Mouse (Mus musculus): Measurements from ENCODE around the gene Car5a. TPM values are rescaled to one million over a fixed set of nuclear protein-coding genes. Genes with fewer than 3 reads are reported as not detected.
A peak's percentile ranks its signal among the peaks of the same experiment; 100 is the strongest.

The Car5a gene
- polyA plus RNA-seq, 1 experiment from 2014 or later, result 0.51 TPM

GRCm38 (mm10) chr8:121919158-121919557 lies 25.5 kb downstream of the Car5a start:
- WGBS, result 83% methylated on average over 4 of the region's 4 CpGs
- Histone ChIP-seq H3K9me3 (no peaks in the 10 kb centered on the region), H3K4me1 (replicated peaks) (peaks cover 6% of the 10 kb centered on the region), H3K27ac (no peak overlapping the region), H3K36me3 (no peaks in the 10 kb centered on the region), H3K4me3 (replicated peaks) (no peak overlapping the region), H3K4me2 (no peak overlapping the region), H3K9ac (replicated peaks) (no peak overlapping the region), H3K27me3 (no peaks in the 10 kb centered on the region)
- no peak for ATAC-seq (ENCODE audit: insufficient number of reproducible peaks, insufficient read depth, low FRiP score, low TSS enrichment, low read depth)

- no peak for ATAC-seq (ENCODE audit: insufficient number of reproducible peaks, insufficient read depth, low FRiP score, low TSS enrichment, low read depth)
- H3K4me1 ChIP-seq (replicated peaks), result peaks cover under 1% of the 10 kb centered on the region; the same call in 1 of the 2 replicates
- no peak overlapping the region for H3K4me3 ChIP-seq (replicated peaks)
- no peaks in the 10 kb centered on the region for H3K9me3 ChIP-seq
- H3K36me3 ChIP-seq, result no peaks in the 10 kb centered on the region
- no peak overlapping the region for H3K9ac ChIP-seq (replicated peaks)
- no peak overlapping the region for H3K4me2 ChIP-seq
- H3K27ac ChIP-seq, result no peak overlapping the region
- H3K27me3 ChIP-seq, result peaks cover 16% of the 10 kb centered on the region
- 80% methylated on average over 8 of the region's 8 CpGs for WGBS
These were observed 31.3 kb downstream of the Car5a start for GRCm38 (mm10) chr8:121913378-121913777.

GRCm38 (mm10) chr8:121912831-121913230 lies 31.9 kb downstream of the Car5a start:
- peaks cover 22% of the 10 kb centered on the region for H3K27me3 ChIP-seq
- 69% methylated on average over 3 of the region's 3 CpGs for WGBS
- H3K4me3 ChIP-seq (replicated peaks), result no peak overlapping the region
- ATAC-seq (ENCODE audit: insufficient number of reproducible peaks, insufficient read depth, low FRiP score, low TSS enrichment, low read depth), result no peak
- no peak overlapping the region for H3K27ac ChIP-seq
- H3K9ac ChIP-seq (replicated peaks), result no peak overlapping the region
- H3K4me2 ChIP-seq, result no peak overlapping the region
- no peaks in the 10 kb centered on the region for H3K9me3 ChIP-seq
- peaks cover 6% of the 10 kb centered on the region for H3K4me1 ChIP-seq (replicated peaks)
- no peaks in the 10 kb centered on the region for H3K36me3 ChIP-seq

- Histone ChIP-seq H3K4me1 (replicated peaks) (peaks cover 7% of the 10 kb centered on the region), H3K27me3 (peaks cover 23% of the 10 kb centered on the region), H3K9me3 (no peaks in the 10 kb centered on the region), H3K4me3 (replicated peaks) (no peak overlapping the region), H3K27ac (no peak overlapping the region), H3K36me3 (no peaks in the 10 kb centered on the region), H3K4me2 (no peak overlapping the region), H3K9ac (replicated peaks) (no peak overlapping the region)
- no peak for ATAC-seq (ENCODE audit: insufficient number of reproducible peaks, insufficient read depth, low FRiP score, low TSS enrichment, low read depth)
- 69% methylated on average over 7 of the region's 7 CpGs for WGBS
These were observed 32.7 kb downstream of the Car5a start for GRCm38 (mm10) chr8:121911987-121912386.

GRCm38 (mm10) chr8:121911400-121911799 lies 33.3 kb downstream of the Car5a start:
- 76% methylated on average over 6 of the region's 6 CpGs for WGBS
- Histone ChIP-seq H3K27me3 (peaks cover 26% of the 10 kb centered on the region), H3K9me3 (no peaks in the 10 kb centered on the region), H3K4me1 (replicated peaks) (peaks cover 13% of the 10 kb centered on the region), H3K4me3 (replicated peaks) (no peak overlapping the region), H3K4me2 (no peak overlapping the region), H3K9ac (replicated peaks) (no peak overlapping the region), H3K36me3 (no peaks in the 10 kb centered on the region), H3K27ac (no peak overlapping the region)
- no peak for ATAC-seq (ENCODE audit: insufficient number of reproducible peaks, insufficient read depth, low FRiP score, low TSS enrichment, low read depth)

- Histone ChIP-seq H3K9me3 (no peaks in the 10 kb centered on the region), H3K36me3 (no peaks in the 10 kb centered on the region), H3K4me2 (no peak overlapping the region), H3K9ac (replicated peaks) (no peak overlapping the region), H3K4me3 (replicated peaks) (no peak overlapping the region), H3K27me3 (peaks cover 32% of the 10 kb centered on the region), H3K4me1 (replicated peaks) (peaks cover 24% of the 10 kb centered on the region), H3K27ac (no peak overlapping the region)
- 8% methylated on average over 6 of the region's 6 CpGs for WGBS
- no peak for ATAC-seq (ENCODE audit: insufficient number of reproducible peaks, insufficient read depth, low FRiP score, low TSS enrichment, low read depth)
These were observed 35.0 kb downstream of the Car5a start for GRCm38 (mm10) chr8:121909663-121910062.

GRCm38 (mm10) chr8:121909148-121909541 lies 35.6 kb downstream of the Car5a start:
- WGBS, result 66% methylated on average over 8 of the region's 8 CpGs
- Histone ChIP-seq H3K27ac (no peak overlapping the region), H3K9ac (replicated peaks) (no peak overlapping the region), H3K4me3 (replicated peaks) (no peak overlapping the region), H3K9me3 (no peaks in the 10 kb centered on the region), H3K27me3 (peaks cover 32% of the 10 kb centered on the region), H3K4me1 (replicated peaks) (peaks cover 24% of the 10 kb centered on the region), H3K36me3 (no peaks in the 10 kb centered on the region), H3K4me2 (no peak overlapping the region)
- ATAC-seq (ENCODE audit: insufficient number of reproducible peaks, insufficient read depth, low FRiP score, low TSS enrichment, low read depth), result no peak

GRCm38 (mm10) chr8:121908378-121909147 lies 36.1 kb downstream of the Car5a start:
- no peak for ATAC-seq (ENCODE audit: insufficient number of reproducible peaks, insufficient read depth, low FRiP score, low TSS enrichment, low read depth)
- Histone ChIP-seq H3K27ac (no peak overlapping the region), H3K4me3 (replicated peaks) (no peak overlapping the region), H3K27me3 (peaks cover 32% of the 10 kb centered on the region), H3K4me2 (peak overlapping the region; percentile 97), H3K9me3 (no peaks in the 10 kb centered on the region), H3K36me3 (no peaks in the 10 kb centered on the region), H3K9ac (replicated peaks) (no peak overlapping the region), H3K4me1 (replicated peaks) (peaks cover 24% of the 10 kb centered on the region)
- WGBS, result 48% methylated on average over 8 of the region's 8 CpGs

GRCm38 (mm10) chr8:121907587-121908248 lies 37.0 kb downstream of the Car5a start, which contains the start of gene Slc7a5:
Slc7a5 (minus strand) TSS chr8:121907694.
- Histone ChIP-seq H3K36me3 (no peaks in the 10 kb centered on the region), H3K9ac (replicated peaks) (peak within 1 kb of the TSS; percentile 66), H3K27me3 (peaks cover 32% of the 10 kb centered on the region), H3K9me3 (no peaks in the 10 kb centered on the region), H3K4me1 (replicated peaks) (peaks cover 24% of the 10 kb centered on the region), H3K4me2 (peak within 1 kb of the TSS; percentile 97), H3K27ac (no peak within 1 kb of the TSS), H3K4me3 (replicated peaks) (peak within 1 kb of the TSS; percentile 76)
- under 1% methylated on average over 61 of the region's 61 CpGs for WGBS
- ATAC-seq (ENCODE audit: insufficient number of reproducible peaks, insufficient read depth, low FRiP score, low TSS enrichment, low read depth), result peak; percentile 91

- Histone ChIP-seq H3K4me1 (replicated peaks) (peaks cover 29% of the 10 kb centered on the region), H3K9me3 (no peaks in the 10 kb centered on the region), H3K9ac (replicated peaks) (peak overlapping the region; percentile 66), H3K4me2 (peak overlapping the region; percentile 97), H3K27me3 (peaks cover 30% of the 10 kb centered on the region), H3K27ac (no peak overlapping the region), H3K36me3 (no peaks in the 10 kb centered on the region), H3K4me3 (replicated peaks) (peak overlapping the region; percentile 76)
- under 1% methylated on average over 72 of the region's 72 CpGs for WGBS
- ATAC-seq (ENCODE audit: insufficient number of reproducible peaks, insufficient read depth, low FRiP score, low TSS enrichment, low read depth), result peak; percentile 33; the same call in 1 of the 2 replicates
These were observed 37.9 kb downstream of the Car5a start for GRCm38 (mm10) chr8:121906542-121907512.

- no peak for ATAC-seq (ENCODE audit: insufficient number of reproducible peaks, insufficient read depth, low FRiP score, low TSS enrichment, low read depth)
- Histone ChIP-seq H3K36me3 (no peaks in the 10 kb centered on the region), H3K4me1 (replicated peaks) (peaks cover 36% of the 10 kb centered on the region), H3K27ac (no peak overlapping the region), H3K4me3 (replicated peaks) (peak overlapping the region; percentile 76), H3K4me2 (peak overlapping the region; percentile 97), H3K27me3 (peaks cover 26% of the 10 kb centered on the region), H3K9ac (replicated peaks) (peak overlapping the region; percentile 34; the same call in 1 of the 2 replicates), H3K9me3 (no peaks in the 10 kb centered on the region)
- WGBS, result 44% methylated on average over 5 of the region's 5 CpGs
These were observed 38.8 kb downstream of the Car5a start for GRCm38 (mm10) chr8:121905864-121906263.

Data from limb, embryonic 12.5 days (tissue).